Mouse (Mus musculus) embryonic fibroblast, embryonic 13.5 days (primary cell): ENCODE data around the gene Mpc1.

ENCODE experiments used
- CTCF ChIP-seq: IDR thresholded peaks from 2 replicates; pipeline ENCODE4 v1.5.1; 2011; ENCODE audit warnings: mild to moderate bottlenecking, control low read depth, low read length, moderate library complexity, borderline replicate concordance; ENCODE audit not compliant: insufficient read depth
- POLR2A ChIP-seq: IDR thresholded peaks from 2 replicates; pipeline ENCODE4 v1.6.1; 2011; ENCODE audit warnings: low read depth, mild to moderate bottlenecking, control low read depth, low read length, moderate library complexity

GRCm38 (mm10) chr17:8342706-8343105 is 60.0 kb downstream of the Mpc1 start:
- no peak for TF ChIP-seq CTCF
- TF ChIP-seq POLR2A = no peak
